In genomic region chr17:33954646-33955554, GRCm38 (mm10) we compare ENCODE assay signal across 8 mouse cellular contexts. TPM values are rescaled to one million over a fixed set of nuclear protein-coding genes. Genes with fewer than 3 reads are reported as not detected.
A peak's percentile ranks its signal among the peaks of the same experiment; 100 is the strongest.
DNase-seq lines count a peak whose midpoint lies in the region; ATAC-seq and TF ChIP-seq lines count a peak whose summit lies in the region.

No protein-coding gene starts in this region.

- no peak for ATAC-seq in forebrain, embryonic 15.5 days (replicated peaks)
- ATAC-seq in limb, embryonic 13.5 days (ENCODE audit: low FRiP score, low read depth): peak; percentile 10; the same call in 1 of the 2 replicates
- peak; percentile 29; the same call in 1 of the 2 replicates for ATAC-seq in neural tube, embryonic 15.5 days (ENCODE audit: low FRiP score)

- H3K9me3 ChIP-seq in forebrain, embryonic 15.5 days: no peaks in the 10 kb centered on the region
- no peaks in the 10 kb centered on the region for H3K9me3 ChIP-seq in limb, embryonic 13.5 days
- H3K9me3 ChIP-seq in neural tube, embryonic 15.5 days (replicated peaks): no peaks in the 10 kb centered on the region

- H3K4me3 ChIP-seq in bone marrow macrophage, adult 2 months (ENCODE audit: insufficient read depth, low read length): peak overlapping the region; percentile 93
- H3K4me3 ChIP-seq in forebrain, embryonic 15.5 days: peak overlapping the region; percentile 56
- peak overlapping the region; percentile 93 for H3K4me3 ChIP-seq in limb, embryonic 13.5 days
- peak overlapping the region; percentile 85 for H3K4me3 ChIP-seq in neural tube, embryonic 15.5 days (replicated peaks)

- H3K9ac ChIP-seq in forebrain, embryonic 15.5 days (replicated peaks): peak overlapping the region; percentile 87
- peak overlapping the region; percentile 99 for H3K9ac ChIP-seq in limb, embryonic 13.5 days
- H3K9ac ChIP-seq in neural tube, embryonic 15.5 days (replicated peaks): peak overlapping the region; percentile 90

- DNase-seq in left cerebral cortex, postnatal 4 days: peak; percentile 0
- no peak for DNase-seq in left cerebral cortex, postnatal 14 days (ENCODE audit: low spot score in 2 of 2)
- DNase-seq in thymus, postnatal 14 days: no peak
- DNase-seq in gastrocnemius, postnatal 4 days (ENCODE audit: low spot score in 2 of 2): no peak

- H3K27me3 ChIP-seq in forebrain, embryonic 15.5 days: no peaks in the 10 kb centered on the region
- no peaks in the 10 kb centered on the region for H3K27me3 ChIP-seq in limb, embryonic 13.5 days
- no peaks in the 10 kb centered on the region for H3K27me3 ChIP-seq in neural tube, embryonic 15.5 days (replicated peaks)

- intact Hi-C loops in left cerebral cortex, postnatal 4 days (cut with DNase I): loop anchor here (5.0 kb wide), 1 partner anchor 67 kb away; the partner anchor contains the start of gene Ring1
- intact Hi-C loops in left cerebral cortex, postnatal 14 days (cut with DNase I): loop anchor here (5.0 kb wide), 1 partner anchor 67 kb away; the partner anchor contains the start of gene Ring1

- peak overlapping the region; percentile 74 for H3K4me2 ChIP-seq in forebrain, embryonic 15.5 days (replicated peaks)
- peak overlapping the region; percentile 99 for H3K4me2 ChIP-seq in limb, embryonic 13.5 days (replicated peaks)
- peak overlapping the region; percentile 83 for H3K4me2 ChIP-seq in neural tube, embryonic 15.5 days

- WGBS in forebrain, embryonic 15.5 days: under 1% methylated on average over 33 of the region's 33 CpGs
- 1% methylated on average over 33 of the region's 33 CpGs for WGBS in limb, embryonic 13.5 days
- under 1% methylated on average over 33 of the region's 33 CpGs for WGBS in neural tube, embryonic 15.5 days

- H3K4me1 ChIP-seq in bone marrow macrophage, adult 2 months (ENCODE audit: control insufficient read depth, insufficient read depth, low read length): peaks cover 10% of the 10 kb centered on the region; the same call in 1 of the 2 replicates
- H3K4me1 ChIP-seq in forebrain, embryonic 15.5 days: peaks cover 59% of the 10 kb centered on the region
- peaks cover 58% of the 10 kb centered on the region for H3K4me1 ChIP-seq in limb, embryonic 13.5 days
- H3K4me1 ChIP-seq in neural tube, embryonic 15.5 days: peaks cover 67% of the 10 kb centered on the region

- no peak for TF ChIP-seq CTCF in bone marrow macrophage, adult 2 months (IDR thresholded peaks at IDR 0.05; ENCODE audit: low read depth, low read length)

- peak overlapping the region; percentile 85 for H3K27ac ChIP-seq in bone marrow macrophage, adult 2 months (ENCODE audit: insufficient read depth, low read depth, low read length)
- H3K27ac ChIP-seq in forebrain, embryonic 15.5 days (replicated peaks): peak overlapping the region; percentile 81
- peak overlapping the region; percentile 95 for H3K27ac ChIP-seq in limb, embryonic 13.5 days
- peak overlapping the region; percentile 89 for H3K27ac ChIP-seq in neural tube, embryonic 15.5 days (replicated peaks)

- peaks cover 32% of the 10 kb centered on the region for H3K36me3 ChIP-seq in forebrain, embryonic 15.5 days
- peaks cover 57% of the 10 kb centered on the region for H3K36me3 ChIP-seq in limb, embryonic 13.5 days
- peaks cover 35% of the 10 kb centered on the region for H3K36me3 ChIP-seq in neural tube, embryonic 15.5 days

- TF ChIP-seq POLR2A in bone marrow macrophage, adult 2 months (IDR thresholded peaks at IDR 0.05; ENCODE audit: borderline replicate concordance, low read depth, low read length): no peak; the same call in 1 of the 2 replicates

RNA-seq across cellular contexts. Expression of gene Vps52, which starts 0.7 kb away (rescaled TPM):
- 10 to 100 TPM; 72.2 to 72.6 TPM for total RNA-seq in left cerebral cortex, postnatal 4 days (2021)
- total RNA-seq in left cerebral cortex, postnatal 14 days (2021): 10 to 100 TPM; 80.3 to 83.6 TPM
- polyA plus RNA-seq in bone marrow macrophage, adult 2 months (2012; ENCODE audit: insufficient read depth, insufficient read length, missing spikeins): 41.3 and 49.7 TPM in 2 replicates
- polyA plus RNA-seq in forebrain, embryonic 15.5 days (2015; fragmentation: Nextera tagmentation; extraction: Ambion mirVana): 75.8 and 79.7 TPM in 2 replicates
- polyA plus RNA-seq in limb, embryonic 13.5 days (2015; fragmentation: Nextera tagmentation; extraction: Ambion mirVana): 46.8 and 49.4 TPM in 2 replicates
- polyA plus RNA-seq in neural tube, embryonic 15.5 days (2015; fragmentation: Nextera tagmentation; extraction: Ambion mirVana): 72.3 and 75.7 TPM in 2 replicates
- 10 to 100 TPM; 37.4 to 38.6 TPM for total RNA-seq in gastrocnemius, postnatal 4 days (2021)

RNA-seq across cellular contexts. Expression of gene Rps18, which starts 0.9 kb away (rescaled TPM):
- 100 to 1,000 TPM; 557 to 591 TPM for total RNA-seq in left cerebral cortex, postnatal 4 days (2021)
- total RNA-seq in left cerebral cortex, postnatal 14 days (2021): 100 to 1,000 TPM; 325 to 332 TPM
- polyA plus RNA-seq in bone marrow macrophage, adult 2 months (2012; ENCODE audit: insufficient read depth, insufficient read length, missing spikeins): 1,144 and 1,230 TPM in 2 replicates
- 864 and 971 TPM in 2 replicates for polyA plus RNA-seq in forebrain, embryonic 15.5 days (2015; fragmentation: Nextera tagmentation; extraction: Ambion mirVana)
- polyA plus RNA-seq in limb, embryonic 13.5 days (2015; fragmentation: Nextera tagmentation; extraction: Ambion mirVana): 1,649 and 1,723 TPM in 2 replicates
- polyA plus RNA-seq in neural tube, embryonic 15.5 days (2015; fragmentation: Nextera tagmentation; extraction: Ambion mirVana): 778 and 1,050 TPM in 2 replicates
- 100 to 1,000 TPM; 863 to 945 TPM for total RNA-seq in gastrocnemius, postnatal 4 days (2021)

RNA-seq across cellular contexts. Expression of gene B3galt4, which starts 3.6 kb away (rescaled TPM):
- total RNA-seq in left cerebral cortex, postnatal 4 days (2021): 1 to 10 TPM; 6.6 to 6.8 TPM
- 1 to 10 TPM; 5.6 to 8.1 TPM for total RNA-seq in left cerebral cortex, postnatal 14 days (2021)
- polyA plus RNA-seq in bone marrow macrophage, adult 2 months (2012; ENCODE audit: insufficient read depth, insufficient read length, missing spikeins): 8.3 and 8.7 TPM in 2 replicates
- 10.1 and 10.4 TPM in 2 replicates for polyA plus RNA-seq in forebrain, embryonic 15.5 days (2015; fragmentation: Nextera tagmentation; extraction: Ambion mirVana)
- 8.0 and 9.2 TPM in 2 replicates for polyA plus RNA-seq in limb, embryonic 13.5 days (2015; fragmentation: Nextera tagmentation; extraction: Ambion mirVana)
- polyA plus RNA-seq in neural tube, embryonic 15.5 days (2015; fragmentation: Nextera tagmentation; extraction: Ambion mirVana): 11.9 and 13.1 TPM in 2 replicates
- 1 to 10 TPM; 3.8 to 4.5 TPM for total RNA-seq in gastrocnemius, postnatal 4 days (2021)

RNA-seq across cellular contexts. Expression of gene Wdr46, which starts 14.4 kb away (rescaled TPM):
- 10 to 100 TPM; 30.1 to 36.6 TPM for total RNA-seq in left cerebral cortex, postnatal 4 days (2021)
- 10 to 100 TPM; 14.1 to 17.2 TPM for total RNA-seq in left cerebral cortex, postnatal 14 days (2021)
- polyA plus RNA-seq in bone marrow macrophage, adult 2 months (2012; ENCODE audit: insufficient read depth, insufficient read length, missing spikeins): 10.1 and 10.2 TPM in 2 replicates
- polyA plus RNA-seq in forebrain, embryonic 15.5 days (2015; fragmentation: Nextera tagmentation; extraction: Ambion mirVana): 31.0 and 33.4 TPM in 2 replicates
- 35.4 and 37.0 TPM in 2 replicates for polyA plus RNA-seq in limb, embryonic 13.5 days (2015; fragmentation: Nextera tagmentation; extraction: Ambion mirVana)
- polyA plus RNA-seq in neural tube, embryonic 15.5 days (2015; fragmentation: Nextera tagmentation; extraction: Ambion mirVana): 25.1 and 29.3 TPM in 2 replicates
- 10 to 100 TPM; 18.8 to 20.0 TPM for total RNA-seq in gastrocnemius, postnatal 4 days (2021)

RNA-seq across cellular contexts. Expression of gene Pfdn6, which starts 14.8 kb away (rescaled TPM):
- 10 to 100 TPM; 90.5 to 96.1 TPM for total RNA-seq in left cerebral cortex, postnatal 4 days (2021)
- total RNA-seq in left cerebral cortex, postnatal 14 days (2021): 10 to 100 TPM; 88.3 to 99.4 TPM
- polyA plus RNA-seq in bone marrow macrophage, adult 2 months (2012; ENCODE audit: insufficient read depth, insufficient read length, missing spikeins): 54.1 and 54.9 TPM in 2 replicates
- polyA plus RNA-seq in forebrain, embryonic 15.5 days (2015; fragmentation: Nextera tagmentation; extraction: Ambion mirVana): 198 and 212 TPM in 2 replicates
- 167 and 171 TPM in 2 replicates for polyA plus RNA-seq in limb, embryonic 13.5 days (2015; fragmentation: Nextera tagmentation; extraction: Ambion mirVana)
- polyA plus RNA-seq in neural tube, embryonic 15.5 days (2015; fragmentation: Nextera tagmentation; extraction: Ambion mirVana): 173 and 183 TPM in 2 replicates
- total RNA-seq in gastrocnemius, postnatal 4 days (2021): 10 to 100 TPM; 73.2 to 74.5 TPM
